Mouse (Mus musculus) spleen, postnatal 4 days (tissue): ENCODE results near the gene Cd48.
A peak's percentile ranks its signal among the peaks of the same experiment; 100 is the strongest.
"Not testable (repeated sequence)": the region's sequence is repeated elsewhere in the genome, so short reads cannot be mapped to it uniquely, and the experiment has no call there.

Experiments
- DNase-seq, 2 experiments: peaks; one replicate each; pipeline ENCODE4 v3.0.0; 2022; ENCODE audit warnings: low spot score in 2 of 2

Gene Cd48

DNA sequence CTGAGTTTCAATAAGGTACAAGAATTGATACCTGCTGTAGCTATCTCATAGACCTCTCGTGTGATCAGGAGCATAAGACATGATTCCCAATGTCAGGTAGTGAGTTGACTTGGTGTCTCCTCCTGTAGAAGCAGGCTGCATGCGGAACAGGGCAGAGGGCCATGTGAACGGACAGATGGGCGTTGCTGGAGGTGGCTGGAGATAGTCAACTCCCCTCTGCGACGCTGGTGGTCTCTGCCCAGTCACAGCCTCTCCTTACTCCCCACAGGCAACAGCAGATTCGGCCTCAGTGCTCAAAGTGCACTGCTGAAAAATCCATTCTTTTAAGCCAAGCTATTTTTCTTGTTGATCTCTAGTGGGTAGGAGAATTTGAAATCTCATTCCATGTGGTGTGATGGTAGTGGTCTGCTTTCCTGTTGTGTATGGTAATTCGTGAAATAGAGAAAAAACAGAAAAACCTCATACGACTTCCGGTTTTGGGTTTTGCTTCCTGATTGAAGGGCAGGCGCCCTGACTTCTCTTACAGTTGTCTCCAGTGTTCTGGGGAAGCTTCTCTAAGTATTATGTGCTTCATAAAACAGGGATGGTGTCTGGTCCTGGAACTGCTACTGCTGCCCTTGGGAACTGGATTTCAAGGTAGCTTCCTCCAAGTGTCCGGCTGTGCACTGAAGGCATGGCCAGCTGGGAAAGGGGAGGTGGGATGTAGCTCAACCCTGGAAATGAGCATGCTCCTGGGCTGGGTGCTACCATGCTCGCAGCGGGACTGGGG is at the start of gene Cd48:
Gene Cd48 (plus strand): TSS at position 479 of the 769 bp plus-strand sequence.
- DNase-seq = no peak

DNA sequence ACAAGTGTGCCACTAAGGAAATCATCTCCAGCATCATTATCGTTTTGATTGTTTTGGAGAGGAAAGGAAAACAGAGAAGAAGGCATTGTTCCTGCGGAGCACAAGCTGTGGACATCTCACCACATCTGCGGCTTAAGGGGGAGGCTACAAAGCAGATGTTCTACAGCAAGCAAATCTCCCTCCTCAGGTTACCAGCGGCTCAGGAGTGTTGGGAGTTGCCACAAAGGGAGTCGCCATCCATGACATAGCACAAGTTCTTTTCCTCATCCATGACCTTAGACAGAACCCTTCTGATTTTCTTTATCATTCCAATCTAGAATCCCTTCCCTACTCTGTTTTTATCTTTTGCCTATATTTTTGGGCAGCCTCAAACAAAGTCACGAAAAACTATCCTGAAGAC is 46.1 kb upstream of the Cd48 start:
- DNase-seq = no peak

DNA sequence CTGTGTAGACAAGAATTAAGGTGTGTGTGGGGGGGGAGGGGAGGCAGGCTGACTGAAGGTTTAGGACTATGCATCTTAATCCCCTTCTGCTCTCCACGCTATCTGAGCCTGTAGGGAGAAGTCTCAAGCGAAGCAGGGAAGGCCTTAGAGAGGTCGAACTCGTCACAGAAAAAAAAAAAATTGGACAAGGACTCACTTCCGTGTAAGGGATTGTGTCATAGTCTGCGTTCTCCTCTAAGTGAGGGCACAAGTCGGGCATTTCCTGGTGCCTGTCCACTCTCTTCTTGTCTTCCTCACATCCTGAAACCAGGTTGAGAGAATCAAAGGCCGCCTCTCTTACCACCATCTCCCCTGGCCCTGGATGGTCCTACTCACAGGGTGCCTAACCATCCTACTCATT is 44.7 kb upstream of the Cd48 start:
- DNase-seq = no peak

GRCm38 (mm10) chr1:171638686-171639085 is 43.1 kb upstream of the Cd48 start:
- no peak for DNase-seq

DNA sequence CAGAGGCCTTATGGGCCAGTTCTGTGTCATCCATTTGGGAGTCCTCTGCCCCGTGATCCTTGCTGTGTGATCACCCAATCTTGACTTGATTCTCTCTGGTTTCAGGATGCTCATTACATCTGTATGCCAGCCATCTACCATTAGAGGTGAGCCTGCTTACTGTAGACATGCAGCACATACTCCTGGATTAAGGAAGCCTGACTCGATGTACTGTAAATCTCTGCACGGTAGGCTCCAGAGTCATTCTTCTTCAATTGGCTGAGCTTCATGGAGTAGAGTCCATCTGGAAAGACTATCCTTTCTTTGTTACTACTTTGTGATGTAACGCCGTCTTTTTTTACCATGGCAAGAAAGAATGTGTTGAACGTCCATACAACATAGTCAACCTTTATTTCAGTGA is 41.0 kb upstream of the Cd48 start:
- DNase-seq = no peak

- DNase-seq = peak in 1 of 2 experiments; percentile 54
These were observed 38.2 kb upstream of the Cd48 start for GRCm38 (mm10) chr1:171643612-171644011.

DNA sequence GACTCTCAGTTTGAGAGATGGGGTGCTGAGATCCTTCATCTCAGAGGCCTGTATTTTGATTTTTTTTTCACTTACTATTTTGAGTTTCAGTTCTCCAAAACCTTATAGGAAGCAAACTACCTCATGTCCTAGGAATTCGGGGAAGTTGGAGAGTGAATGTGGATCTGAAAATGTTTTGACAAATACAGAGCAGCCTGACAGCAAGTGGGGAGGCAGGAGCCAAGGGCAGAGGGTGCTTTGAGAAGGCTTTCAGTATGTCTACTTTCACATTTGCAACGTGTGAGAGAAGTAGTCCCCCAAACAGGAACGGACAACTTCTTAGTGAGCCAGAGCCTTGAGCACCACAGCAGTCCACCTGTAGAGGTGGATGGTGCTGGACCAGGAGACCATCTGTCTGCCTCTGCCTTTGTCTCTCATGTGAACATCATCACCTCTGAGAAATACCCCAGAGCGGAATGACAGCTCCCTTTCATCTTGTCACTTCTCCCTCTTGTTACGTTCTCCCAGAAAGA is 35.3 kb upstream of the Cd48 start:
- DNase-seq = no peak

DNA sequence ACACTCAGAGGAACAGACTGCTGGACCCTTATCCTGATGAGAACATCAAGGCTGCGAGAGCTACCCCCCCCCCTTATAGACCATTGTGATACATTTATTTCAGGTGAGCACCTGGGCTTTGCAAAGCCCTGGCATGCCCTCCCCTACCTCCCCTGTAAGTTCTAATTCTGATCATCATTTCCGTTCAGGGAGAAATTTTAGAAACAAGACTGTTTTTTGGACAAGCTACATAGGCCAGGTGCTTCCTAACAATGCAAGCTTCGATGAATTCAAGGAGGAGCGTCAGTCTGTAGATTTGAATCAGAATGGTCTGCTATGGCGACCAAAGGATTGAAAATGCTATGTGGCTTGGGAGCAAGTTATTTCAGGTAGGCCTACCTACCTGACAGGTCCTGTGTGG is 34.1 kb upstream of the Cd48 start:
- no peak for DNase-seq

- DNase-seq = no peak
These were observed 33.0 kb upstream of the Cd48 start for GRCm38 (mm10) chr1:171648840-171649239.

- no peak for DNase-seq
These were observed 29.1 kb upstream of the Cd48 start, which contains the start of gene Slamf7 for GRCm38 (mm10) chr1:171652734-171653133. Gene Slamf7 (minus strand): TSS chr1:171653035.

DNA sequence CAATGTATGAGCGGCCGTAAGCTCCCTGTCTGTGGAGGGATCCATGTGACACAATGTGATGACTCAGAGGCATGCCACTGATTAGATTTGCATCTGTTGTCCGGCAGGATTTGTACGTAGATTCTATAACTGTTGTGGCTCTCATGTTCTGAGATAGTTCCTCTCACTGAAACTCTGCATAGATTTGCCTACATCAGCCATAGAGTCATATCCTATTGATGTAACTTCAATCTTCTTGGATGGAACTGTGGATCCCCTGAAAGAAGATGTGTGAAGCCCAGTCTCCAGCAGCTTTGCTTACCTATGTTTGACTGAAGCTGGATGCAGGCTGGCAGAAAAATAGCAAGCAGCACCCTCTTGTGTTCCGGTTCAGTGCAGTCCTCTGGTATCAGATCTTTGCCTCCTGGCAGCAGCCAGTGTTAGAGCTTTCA is 23.2 kb upstream of the Cd48 start:
- DNase-seq = no peak

DNA sequence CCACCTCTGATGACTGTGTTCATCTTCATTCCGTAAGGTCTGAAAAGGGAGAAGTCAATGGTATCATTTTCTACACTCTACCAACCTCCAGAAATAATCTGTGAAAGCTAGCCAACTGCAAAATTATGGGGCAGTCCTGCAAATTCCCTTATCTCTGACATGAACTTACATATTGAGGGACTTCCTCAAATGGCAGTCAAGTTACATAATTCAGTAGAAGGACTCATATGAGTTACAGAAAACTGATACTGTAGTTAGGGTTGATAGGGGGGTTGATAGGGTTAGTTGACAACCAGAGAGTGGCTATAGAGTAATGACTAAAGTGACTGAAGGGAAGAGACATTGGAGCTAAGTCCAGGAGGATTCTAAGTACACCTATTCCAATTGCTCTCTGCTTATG is 21.4 kb upstream of the Cd48 start:
- DNase-seq = no peak

GRCm38 (mm10) chr1:171661482-171661881 is 20.3 kb upstream of the Cd48 start:
- DNase-seq = no peak

GRCm38 (mm10) chr1:171663757-171664156 is 18.1 kb upstream of the Cd48 start:
- no peak for DNase-seq

GRCm38 (mm10) chr1:171666350-171666749 is 15.5 kb upstream of the Cd48 start:
- DNase-seq = no peak

DNA sequence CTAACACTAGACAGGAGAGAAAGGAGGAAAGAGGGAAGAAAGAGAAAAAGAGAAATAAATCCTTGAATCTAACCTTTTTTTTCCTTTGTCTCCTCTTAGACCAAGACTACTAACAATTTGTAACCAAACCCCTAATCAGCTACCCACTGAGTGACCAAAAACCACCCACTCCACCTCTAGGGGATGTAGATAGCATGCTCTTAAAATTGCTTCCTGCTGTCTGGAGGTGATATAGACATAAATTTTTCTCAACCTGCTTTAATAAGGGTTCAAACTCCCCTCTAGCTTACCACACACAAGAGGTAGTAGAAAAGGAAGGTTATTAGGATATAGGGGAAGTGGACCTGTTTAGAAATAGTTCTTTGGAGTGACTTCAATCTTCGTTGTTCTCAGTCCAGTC is 14.6 kb upstream of the Cd48 start:
- DNase-seq = no peak

DNA sequence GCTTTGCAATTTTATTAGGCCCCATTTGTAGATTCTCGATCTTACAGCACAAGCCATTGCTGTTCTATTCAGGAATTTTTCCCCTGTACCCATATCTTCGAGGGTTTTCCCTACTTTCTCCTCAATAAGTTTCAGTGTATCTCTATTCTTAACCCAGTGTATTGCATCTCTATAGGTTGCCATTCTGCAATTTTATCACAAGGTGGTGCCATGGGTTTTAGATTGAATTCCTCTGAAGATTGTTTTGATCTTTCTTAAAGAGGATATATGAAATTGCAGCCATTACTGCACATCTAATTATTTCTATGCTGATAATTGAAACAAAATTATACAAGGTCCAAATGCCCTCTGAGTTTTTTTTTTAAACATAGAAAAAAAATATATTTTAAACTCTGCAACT is 9.4 kb upstream of the Cd48 start:
- DNase-seq = not testable (repeated sequence)

- no peak for DNase-seq
These were observed 8.8 kb upstream of the Cd48 start for GRCm38 (mm10) chr1:171672854-171673475.

DNA sequence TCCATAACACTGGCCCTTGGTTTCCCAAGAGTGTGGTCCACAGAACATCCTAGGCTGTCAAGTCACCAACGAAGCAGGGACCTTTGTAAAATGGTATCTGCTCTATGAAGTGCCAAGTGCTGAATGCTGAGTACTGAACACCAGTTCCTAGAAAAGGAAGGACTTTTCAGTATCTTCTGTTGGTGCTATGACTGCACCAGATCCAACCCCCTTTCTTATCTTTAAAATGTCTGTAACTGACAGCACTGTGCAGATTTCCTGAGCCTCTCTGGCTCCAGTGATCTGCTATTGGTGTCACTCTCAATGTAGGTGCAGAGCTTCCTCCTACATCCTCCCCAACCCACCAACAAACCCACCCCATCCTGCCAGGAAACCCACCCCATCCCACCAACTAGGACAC is 7.3 kb upstream of the Cd48 start:
- no peak for DNase-seq

GRCm38 (mm10) chr1:171677721-171678120 is 4.1 kb upstream of the Cd48 start:
- DNase-seq = no peak

DNA sequence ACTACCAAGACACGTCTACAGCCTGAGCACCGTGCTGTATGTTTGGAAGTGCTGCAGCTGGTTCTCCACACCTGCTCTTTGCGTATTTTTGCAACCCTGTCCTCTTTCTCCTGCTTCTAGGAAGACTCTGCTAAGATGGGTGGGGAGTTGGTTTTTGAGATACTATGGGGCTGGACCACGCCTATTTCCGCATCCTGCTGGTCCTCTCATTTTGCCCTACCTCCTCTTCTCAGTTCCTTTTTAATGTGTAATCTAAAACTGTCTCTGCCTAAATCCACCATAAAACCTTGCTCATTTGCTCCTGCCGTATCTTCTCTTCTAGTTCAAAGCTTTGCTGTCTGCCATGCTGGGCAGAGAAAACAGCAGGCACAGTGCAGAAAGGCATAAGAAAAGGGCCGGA is 800 bp upstream of the Cd48 start:
- peak in 1 of 2 experiments; percentile 36 for DNase-seq

DNA sequence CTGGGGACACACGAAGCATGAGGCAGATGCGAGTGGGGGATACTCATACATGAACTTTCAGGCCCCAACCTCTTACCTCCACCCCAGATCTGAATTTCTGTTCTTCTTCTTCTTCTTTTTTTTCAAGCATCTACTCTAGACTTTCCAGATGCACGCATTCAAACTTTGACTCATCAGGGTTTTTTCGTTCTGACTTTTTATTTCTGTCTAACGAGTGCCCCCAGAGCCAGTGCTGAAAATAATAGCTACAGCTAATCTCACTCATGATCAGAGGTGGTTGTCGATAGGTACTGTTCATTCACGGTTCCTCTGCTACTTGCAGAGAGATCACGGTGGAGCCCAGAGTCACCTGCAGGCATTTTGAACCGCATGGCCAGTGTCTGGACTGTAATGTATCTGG is 3.1 kb downstream of the Cd48 start:
- no peak for DNase-seq

GRCm38 (mm10) chr1:171687320-171687719 is 5.5 kb downstream of the Cd48 start:
- no peak for DNase-seq
